Mouse (Mus musculus) heart, adult 2 months (tissue): Measurements from ENCODE around the gene Rcn1. TPM values are rescaled to one million over a fixed set of nuclear protein-coding genes. Genes with fewer than 3 reads are reported as not detected.
A peak's percentile ranks its signal among the peaks of the same experiment; 100 is the strongest.

Experiments
- DNase-seq, 2 experiments: peaks; one replicate each; pipeline ENCODE4 v3.0.0; 2021
- H3K27ac ChIP-seq: fragments of 200-600 bp; 2 replicates; pipeline ENCODE4 v1.8.1; 2022
- H3K27me3 ChIP-seq: fragments of 200-500 bp; 2 replicates; pipeline ENCODE4 v1.6.1; 2012; ENCODE audit warnings: mild to moderate bottlenecking, low read length, inconsistent platforms, mixed read lengths; ENCODE audit not compliant: control insufficient read depth, insufficient read depth
- H3K36me3 ChIP-seq: fragments of 200-500 bp; 2 replicates; pipeline ENCODE4 v1.6.1; 2012; ENCODE audit warnings: low read length, inconsistent platforms; ENCODE audit not compliant: control insufficient read depth, insufficient read depth
- H3K4me1 ChIP-seq: fragments of 200-500 bp; 2 replicates; pipeline ENCODE4 v1.6.1; 2011; ENCODE audit warnings: low read length; ENCODE audit not compliant: control insufficient read depth, insufficient read depth
- H3K4me3 ChIP-seq: fragments of 200-600 bp; 2 replicates; pipeline ENCODE4 v1.8.1; 2022
- H3K79me2 ChIP-seq: fragments of 200-500 bp; replicated peaks from 2 replicates; pipeline ENCODE4 v1.6.1; 2012; ENCODE audit warnings: mild to moderate bottlenecking, inconsistent platforms, low read length, moderate library complexity, mixed read lengths; ENCODE audit not compliant: control insufficient read depth, insufficient read depth
- H3K9ac ChIP-seq: fragments of 200-500 bp; 2 replicates; pipeline ENCODE4 v1.6.1; 2012; ENCODE audit warnings: low read depth, mild to moderate bottlenecking, control low read depth, inconsistent platforms, low read length, mixed read lengths
- CTCF ChIP-seq: fragments of 200-600 bp; IDR thresholded peaks from 2 replicates; pipeline ENCODE4 v1.8.1; 2022; ENCODE audit warnings: antibody characterized with exemption, mild to moderate bottlenecking, moderate library complexity
- EP300 ChIP-seq: fragments of 200-500 bp; IDR thresholded peaks from 2 replicates; pipeline ENCODE4 v1.6.1; 2011; ENCODE audit warnings: low read depth, low read length, control low read depth; ENCODE audit not compliant: insufficient read depth
- POLR2A ChIP-seq: fragments of 200-500 bp; IDR thresholded peaks from 2 replicates; pipeline ENCODE4 v1.6.1; 2011; ENCODE audit warnings: mild to moderate bottlenecking, low read depth, low read length, control low read depth; ENCODE audit not compliant: insufficient read depth
- WGBS: fragments of 180-500 bp; shearing (Covaris S2); methylation state at CpG from one replicate; pipeline ENCODE4 v1.1.7; 2018; 5-methylcytosine and 5-hydroxymethylcytosine counted together
- intact Hi-C: fragments of 180-260 bp; cut with DNase I; formaldehyde crosslinking; loops from one replicate; pipeline ENCODE4 v1.15.1; 2025
- polyA plus RNA-seq: library from polyadenylated mRNA; depleted of rRNA; stranded (reverse); fragments of >200 nt; gene quantifications from 2 replicates; pipeline ENCODE4 v1.2.3, GENCODE M21; 2012
- total RNA-seq, 2 experiments: library from RNA; stranded (reverse); gene quantifications; 2 replicates each; pipeline ENCODE4 v1.2.3; 2021

Rcn1 gene
- total and polyA plus RNA-seq, 3 experiments: 6.9 to 21.4 (median 20.7) TPM

DNA sequence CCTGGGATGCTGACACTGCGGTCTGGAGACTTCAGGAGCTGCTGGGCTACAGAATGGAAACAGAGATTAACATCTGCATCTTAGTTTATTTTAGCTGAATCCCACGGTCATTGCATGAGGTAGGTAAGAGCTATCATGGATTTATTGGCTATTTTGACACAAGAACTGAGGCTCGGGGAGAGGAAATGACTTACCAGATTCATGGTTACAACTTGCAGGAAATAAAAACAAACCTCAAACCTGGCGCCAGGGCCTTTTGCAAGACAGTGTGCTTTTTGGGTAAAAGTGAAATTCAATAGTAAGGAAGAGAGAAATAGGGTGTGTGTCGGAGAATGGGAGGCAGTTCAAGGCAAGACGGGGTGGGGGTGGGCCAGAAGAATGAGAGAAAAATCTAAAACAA lies 30.8 kb upstream of the Rcn1 start:
- no peak for DNase-seq
- WGBS: 60% methylated on average over 6 of the region's 6 CpGs
- intact Hi-C loops: loop anchor here (2.0 kb wide), 2 partner anchors 63 to 173 kb away; no protein-coding TSS in a partner anchor
- H3K4me1 ChIP-seq: no peaks in the 10 kb centered on the region
- no peaks in the 10 kb centered on the region for H3K79me2 ChIP-seq
- H3K4me3 ChIP-seq: no peak overlapping the region
- H3K27me3 ChIP-seq: no peaks in the 10 kb centered on the region
- H3K27ac ChIP-seq: no peak overlapping the region
- no peak overlapping the region for H3K9ac ChIP-seq
- H3K36me3 ChIP-seq: no peaks in the 10 kb centered on the region
- TF ChIP-seq EP300: no peak
- no peak for TF ChIP-seq CTCF
- TF ChIP-seq POLR2A: no peak

DNA sequence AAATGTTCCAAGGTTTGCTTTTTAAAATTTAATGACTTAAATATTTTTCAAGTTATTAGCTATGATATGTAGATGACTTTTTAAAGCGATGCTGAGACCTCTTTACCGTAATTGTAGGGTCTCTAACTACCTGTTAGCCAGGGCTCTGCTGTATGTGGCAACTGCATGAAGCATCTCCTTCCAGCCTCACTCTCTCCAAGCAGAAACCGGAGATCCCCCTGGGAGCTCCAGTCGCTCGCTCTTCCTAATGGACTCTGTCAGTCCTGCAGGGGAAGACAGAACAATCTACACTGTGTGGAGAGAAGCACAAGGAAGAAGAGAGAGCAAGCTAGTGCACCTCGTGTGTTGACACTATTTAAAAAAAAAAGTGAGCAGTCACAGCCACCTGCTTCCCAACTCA lies 29.3 kb upstream of the Rcn1 start:
- no peak for DNase-seq
- Histone ChIP-seq H3K9ac (no peak overlapping the region), H3K27ac (no peak overlapping the region), H3K27me3 (no peaks in the 10 kb centered on the region), H3K4me3 (no peak overlapping the region), H3K79me2 (no peaks in the 10 kb centered on the region), H3K4me1 (no peaks in the 10 kb centered on the region), H3K36me3 (no peaks in the 10 kb centered on the region)
- intact Hi-C loops: loop anchor here (1.0 to 2.0 kb wide), 3 partner anchors 62 to 172 kb away; no protein-coding TSS in a partner anchor
- 20% methylated on average over 6 of the region's 6 CpGs for WGBS
- no peak for TF ChIP-seq EP300
- no peak for TF ChIP-seq CTCF
- TF ChIP-seq POLR2A: no peak

DNA sequence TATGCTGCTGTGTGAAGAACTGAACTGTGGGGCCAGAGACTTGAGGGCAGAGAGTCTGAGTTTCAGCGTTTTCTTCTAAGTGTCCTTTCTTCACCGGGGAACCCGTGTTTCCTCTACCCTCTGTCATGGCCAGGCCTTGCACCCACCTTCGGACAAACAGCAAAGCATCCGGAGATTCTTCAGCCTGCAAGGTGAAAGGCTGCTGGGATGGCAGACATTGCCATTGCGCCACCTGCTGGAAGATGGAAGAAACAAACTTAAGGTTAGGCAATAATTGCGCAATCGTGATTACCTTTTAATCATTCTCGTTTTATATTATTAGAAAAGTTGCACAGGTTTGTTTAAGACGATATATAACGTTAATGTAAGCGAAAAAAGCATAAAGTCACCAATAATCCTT lies 28.9 kb upstream of the Rcn1 start:
- Histone ChIP-seq H3K4me3 (no peak overlapping the region), H3K9ac (no peak overlapping the region), H3K27ac (no peak overlapping the region), H3K4me1 (no peaks in the 10 kb centered on the region), H3K36me3 (no peaks in the 10 kb centered on the region), H3K27me3 (no peaks in the 10 kb centered on the region), H3K79me2 (no peaks in the 10 kb centered on the region)
- WGBS: 2% methylated on average over 12 of the region's 12 CpGs
- DNase-seq: peak; percentile 59 to 70
- TF ChIP-seq EP300 (0 out of 2 replicates have a peak, but pooled peaks have one; percentile 76), CTCF (peak; percentile 95), POLR2A (no peak)
- intact Hi-C loops: loop anchor here (1.0 to 2.0 kb wide), 3 partner anchors 61 to 171 kb away; no protein-coding TSS in a partner anchor

DNA sequence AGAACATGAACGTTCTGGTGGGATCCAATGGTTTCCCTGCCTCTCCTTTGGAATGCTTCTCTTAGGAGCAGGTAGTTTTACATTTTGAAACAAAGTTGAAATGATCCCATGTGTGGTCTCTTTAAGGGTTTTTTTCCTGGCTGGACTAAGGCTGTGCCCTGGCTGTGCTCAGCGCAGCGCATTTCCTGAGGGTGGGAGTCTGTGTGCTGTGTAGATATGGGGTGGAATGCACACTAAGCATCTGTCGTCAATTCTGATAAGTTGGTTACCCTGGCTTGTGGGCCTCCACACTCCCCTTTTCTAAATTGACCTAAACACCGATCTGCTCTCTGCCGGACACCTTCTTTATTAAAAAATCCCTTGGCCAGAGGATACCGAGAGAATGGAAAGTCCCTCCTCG lies 28.3 kb upstream of the Rcn1 start:
- WGBS: 15% methylated on average over 8 of the region's 8 CpGs
- no peak for DNase-seq
- no peak overlapping the region for H3K9ac ChIP-seq

DNA sequence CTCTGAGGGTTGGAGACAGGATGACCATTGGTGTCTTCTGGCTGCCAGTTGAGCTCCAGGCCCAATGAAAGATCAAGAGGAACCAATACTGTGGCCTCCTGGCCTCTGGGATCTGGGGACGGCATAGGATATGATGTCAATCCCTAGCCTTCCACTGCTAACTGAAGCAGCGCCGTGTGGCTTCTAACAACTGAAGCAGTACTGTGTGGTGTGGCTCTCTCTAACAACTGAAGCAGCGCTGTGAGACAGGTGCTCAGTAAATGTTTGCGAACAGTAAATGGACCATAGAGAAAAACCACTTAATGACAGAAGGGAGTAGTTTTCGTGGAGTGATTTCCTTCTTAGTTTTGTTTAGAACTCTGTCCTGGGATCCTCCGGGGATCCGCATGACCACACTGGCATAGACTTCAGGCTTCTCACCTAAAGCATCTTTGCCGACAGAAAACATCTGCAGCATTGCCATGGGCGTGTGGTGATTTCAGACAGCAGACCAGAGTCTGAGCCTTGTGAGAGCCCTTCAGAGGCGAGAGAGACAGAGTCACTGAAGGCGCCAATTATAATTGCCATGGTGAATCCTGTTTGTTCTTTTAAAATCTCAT lies 19.6 kb upstream of the Rcn1 start:
- H3K27ac ChIP-seq: no peak overlapping the region
- WGBS: 87% methylated on average over 12 of the region's 12 CpGs
- peaks cover 1% of the 10 kb centered on the region; the same call in 1 of the 2 replicates for H3K27me3 ChIP-seq
- no peak for TF ChIP-seq POLR2A
- TF ChIP-seq CTCF: no peak
- TF ChIP-seq EP300: no peak
- no peaks in the 10 kb centered on the region for H3K36me3 ChIP-seq
- no peaks in the 10 kb centered on the region for H3K79me2 ChIP-seq
- no peak overlapping the region for H3K4me3 ChIP-seq
- DNase-seq: no peak
- intact Hi-C loops: no loop called here
- no peaks in the 10 kb centered on the region for H3K4me1 ChIP-seq
- no peak overlapping the region for H3K9ac ChIP-seq

More for the DNA sequence above, 28.3 kb upstream of the Rcn1 start:
- no peak overlapping the region for H3K4me3 ChIP-seq
- intact Hi-C loops: no loop called here
- H3K36me3 ChIP-seq: no peaks in the 10 kb centered on the region
- H3K4me1 ChIP-seq: no peaks in the 10 kb centered on the region
- no peaks in the 10 kb centered on the region for H3K79me2 ChIP-seq
- TF ChIP-seq POLR2A (no peak), EP300 (no peak), CTCF (no peak)
- H3K27ac ChIP-seq: no peak overlapping the region
- no peaks in the 10 kb centered on the region for H3K27me3 ChIP-seq

DNA sequence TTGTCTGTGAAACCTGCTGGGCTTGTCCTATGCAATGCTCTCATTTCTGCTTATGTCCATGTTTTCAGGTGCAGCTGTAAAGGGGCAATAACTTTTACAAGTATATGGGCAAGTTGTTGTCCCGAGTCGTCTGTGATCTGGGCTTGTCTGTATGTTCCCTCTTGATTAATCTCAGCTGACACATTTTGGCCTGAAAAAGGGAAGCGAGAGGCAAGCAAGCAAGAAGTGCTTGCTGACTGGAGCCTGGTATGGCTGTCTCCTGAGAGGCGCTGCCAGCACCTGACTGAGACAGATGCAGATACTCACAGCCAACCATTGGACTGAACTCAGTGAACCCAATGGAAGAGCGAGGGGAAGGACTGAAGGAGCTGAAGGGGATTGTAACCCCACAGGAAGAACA lies 18.5 kb upstream of the Rcn1 start:
- Histone ChIP-seq H3K9ac (no peak overlapping the region), H3K36me3 (no peaks in the 10 kb centered on the region), H3K27ac (no peak overlapping the region), H3K4me3 (no peak overlapping the region), H3K4me1 (no peaks in the 10 kb centered on the region), H3K79me2 (no peaks in the 10 kb centered on the region), H3K27me3 (peaks cover 1% of the 10 kb centered on the region; the same call in 1 of the 2 replicates)
- intact Hi-C loops: no loop called here
- 73% methylated on average over 5 of the region's 5 CpGs for WGBS
- TF ChIP-seq EP300 (no peak), POLR2A (no peak), CTCF (no peak)
- DNase-seq: no peak
